Mouse (Mus musculus) c-Kit-positive CD71-positive TER-119-negative erythroid progenitor cells, embryonic 14.5 days (primary cell): ENCODE results near the gene Mthfd1.
"Not testable (repeated sequence)": the region's sequence is repeated elsewhere in the genome, so short reads cannot be mapped to it uniquely, and the experiment has no call there.

ENCODE experiments used
- DNase-seq: peaks from one replicate; pipeline ENCODE4 v3.0.0-alpha.2; 2013; ENCODE audit warnings: low read depth

Gene Mthfd1

DNA sequence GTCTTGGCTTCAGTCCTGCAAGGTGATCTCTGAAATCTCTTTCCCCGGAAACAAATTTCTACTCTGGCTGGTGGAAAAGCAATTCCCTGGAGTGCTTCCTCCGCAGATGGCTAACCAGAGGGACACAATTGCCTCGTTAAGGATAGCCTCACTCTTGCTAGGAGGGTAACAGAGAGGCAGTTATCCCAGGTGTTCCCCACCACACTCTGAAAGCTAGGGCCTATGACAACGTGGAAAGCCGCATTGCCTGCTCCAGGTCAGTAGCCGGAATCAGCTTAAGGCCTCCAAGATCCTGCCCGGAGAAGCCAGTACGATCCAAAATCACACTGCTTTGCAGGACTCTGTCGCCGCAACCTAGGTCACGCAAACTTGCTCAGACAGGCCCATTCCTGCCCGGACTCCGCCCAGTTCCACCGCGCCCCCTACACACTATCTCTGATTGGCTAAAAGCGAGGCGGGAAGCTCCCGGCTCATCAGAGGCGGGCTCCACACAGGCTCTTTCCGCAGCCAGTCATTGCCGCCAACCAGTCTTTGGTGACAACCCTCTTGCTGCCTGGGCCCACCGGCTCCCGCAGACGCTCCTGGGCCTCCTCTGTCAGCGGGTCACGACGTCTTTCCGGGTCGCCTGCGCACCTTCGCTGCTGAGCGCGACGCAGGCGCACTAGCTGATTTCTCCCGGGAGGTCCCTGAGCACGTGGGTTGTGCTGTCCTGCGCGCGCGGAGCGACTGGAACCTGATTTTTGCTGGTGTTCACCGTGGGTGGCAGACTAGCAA is at the start of gene Mthfd1:
Gene Mthfd1, plus strand, starts transcription at position 574 of the 774 bp plus-strand sequence.
- DNase-seq: peak; percentile 91

DNA sequence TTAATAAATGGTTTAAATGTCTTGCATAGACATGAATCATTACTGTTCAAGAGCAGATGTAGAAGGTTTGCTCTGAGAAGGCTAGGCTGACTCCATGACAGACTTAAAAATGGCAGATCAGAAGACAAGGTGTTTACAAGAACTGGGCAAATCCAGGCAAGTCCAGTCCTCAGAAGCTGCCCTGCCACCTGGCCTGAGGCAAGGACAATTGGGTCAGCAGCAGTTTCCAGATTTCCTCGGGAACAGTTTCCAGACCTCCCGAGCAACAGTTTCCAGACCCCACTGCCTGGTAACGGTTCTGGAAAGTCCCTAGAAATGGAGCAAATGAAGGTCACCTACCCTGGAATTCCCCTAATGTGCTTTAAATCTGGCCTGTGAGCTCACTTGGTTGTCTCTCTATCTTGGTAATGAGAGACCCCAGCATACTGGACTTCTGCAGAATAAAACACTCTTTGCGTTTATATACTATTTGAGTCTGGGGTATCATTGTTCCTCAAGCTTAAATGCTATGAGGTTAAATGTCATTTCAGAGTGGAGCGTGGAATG is 45.6 kb upstream of the Mthfd1 start:
- DNase-seq: no peak

GRCm38 (mm10) chr12:76215121-76215520 is 40.0 kb upstream of the Mthfd1 start:
- no peak for DNase-seq

DNA sequence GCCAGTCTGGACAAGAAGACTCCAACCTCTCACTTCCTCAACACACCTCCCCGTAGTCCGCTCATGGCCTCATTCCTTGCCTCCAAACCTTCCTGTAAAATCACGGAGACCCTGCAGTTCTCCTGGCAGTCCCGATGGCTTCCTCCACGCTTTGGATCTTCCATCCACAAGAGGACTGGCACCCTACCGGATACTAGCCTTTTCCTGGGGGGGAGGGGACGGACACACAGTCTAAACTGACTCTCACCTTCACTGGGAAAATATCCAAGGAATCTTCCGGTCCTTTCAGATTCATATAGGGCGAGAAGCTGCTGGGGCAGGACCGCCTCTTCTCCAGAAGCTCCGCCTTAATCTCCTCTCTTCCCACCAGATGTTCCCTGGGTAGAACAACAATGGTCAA is 38.4 kb upstream of the Mthfd1 start:
- no peak for DNase-seq

- DNase-seq: not testable (repeated sequence)
Observed at GRCm38 (mm10) chr12:76222104-76222503, 33.0 kb upstream of the Mthfd1 start.

- DNase-seq: no peak
Observed at GRCm38 (mm10) chr12:76230644-76231043, 24.5 kb upstream of the Mthfd1 start.

GRCm38 (mm10) chr12:76235253-76235652 is 19.8 kb upstream of the Mthfd1 start:
- DNase-seq: no peak

DNA sequence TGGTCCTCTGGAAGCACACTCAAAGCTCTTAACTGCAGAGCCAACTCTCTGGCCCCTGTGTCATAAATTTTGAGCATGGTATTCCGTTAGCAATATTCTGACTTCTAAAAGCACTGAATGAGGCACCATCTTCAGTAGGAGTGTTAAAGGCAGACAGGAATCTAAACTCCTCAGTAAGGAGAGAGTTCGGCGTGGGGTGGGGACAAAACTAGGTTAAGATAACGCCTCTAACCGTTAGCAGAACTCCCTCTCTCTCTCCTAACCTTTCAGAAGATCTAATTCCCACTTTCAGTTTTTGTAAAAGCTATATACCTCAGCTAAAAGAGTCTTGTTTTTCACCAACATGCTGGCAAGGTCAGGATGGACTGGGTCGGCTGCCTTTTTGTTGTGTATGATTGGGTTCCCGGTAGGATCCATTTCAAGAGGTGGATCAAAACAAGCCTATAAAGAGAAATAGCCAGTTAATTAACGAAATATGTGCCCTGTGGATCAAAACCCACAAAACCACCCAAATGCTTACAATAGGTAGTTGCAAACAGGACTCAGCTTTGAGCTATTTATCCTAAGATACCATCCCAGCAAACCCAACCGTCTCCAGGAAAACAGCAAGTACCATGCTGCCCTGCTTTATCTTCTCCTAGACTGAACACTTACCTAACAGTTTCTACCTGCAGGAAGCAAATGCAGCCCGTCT is 15.8 kb upstream of the Mthfd1 start:
- no peak for DNase-seq

DNA sequence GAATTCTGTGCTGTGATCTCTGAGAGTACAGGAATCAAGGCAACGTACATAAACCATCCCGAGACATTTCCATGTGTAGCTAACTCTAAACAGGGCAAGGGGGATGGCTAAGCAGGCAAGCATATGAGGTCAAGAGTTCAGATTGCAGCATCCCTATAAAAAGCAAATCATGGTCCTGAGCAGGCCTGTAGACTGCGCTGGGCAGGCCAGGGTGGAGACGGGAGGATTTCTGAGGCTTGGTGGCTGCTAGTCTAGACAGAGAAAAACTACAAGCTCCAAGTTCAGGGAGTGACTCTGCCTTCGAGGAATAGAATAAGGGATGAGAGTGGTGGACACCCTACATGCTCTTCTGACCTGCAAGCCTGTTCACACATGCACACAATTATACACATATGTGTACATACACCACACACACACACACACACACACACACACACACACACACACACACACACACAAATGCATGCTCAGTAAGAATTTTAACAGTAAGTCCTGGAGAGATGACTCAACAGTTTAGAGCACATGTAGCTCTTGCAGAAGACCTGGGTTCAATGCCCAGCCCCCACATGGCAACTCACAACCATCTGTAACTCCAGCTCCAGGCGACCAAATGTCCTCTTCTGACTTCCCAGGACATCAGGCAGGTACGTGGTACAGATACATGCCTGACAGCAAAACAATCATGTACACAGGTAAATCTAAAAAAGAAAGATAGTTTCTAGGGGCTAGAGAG is 15.1 kb upstream of the Mthfd1 start:
- DNase-seq: no peak

- no peak for DNase-seq
Observed at GRCm38 (mm10) chr12:76240670-76241069, 14.4 kb upstream of the Mthfd1 start.

DNA sequence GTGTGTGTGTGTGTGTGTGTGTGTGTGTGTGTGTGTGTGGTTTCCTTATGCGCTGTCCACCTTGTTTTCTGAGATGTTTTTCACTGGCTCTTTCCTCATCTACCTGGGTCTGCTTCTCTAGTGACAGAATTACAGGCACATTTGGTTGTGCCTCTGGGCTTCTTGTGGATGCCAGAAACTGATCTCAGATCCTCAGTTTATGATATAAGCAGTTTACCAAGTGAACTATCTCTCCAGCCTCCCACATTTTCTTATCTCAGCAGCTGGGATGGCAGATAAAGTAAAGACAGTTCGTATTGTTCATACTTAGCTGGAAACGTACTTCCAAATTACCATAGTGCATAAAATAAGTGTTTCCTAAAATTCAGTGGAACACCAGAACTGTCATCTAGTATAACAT is 14.0 kb upstream of the Mthfd1 start:
- peak; percentile 87 for DNase-seq

DNA sequence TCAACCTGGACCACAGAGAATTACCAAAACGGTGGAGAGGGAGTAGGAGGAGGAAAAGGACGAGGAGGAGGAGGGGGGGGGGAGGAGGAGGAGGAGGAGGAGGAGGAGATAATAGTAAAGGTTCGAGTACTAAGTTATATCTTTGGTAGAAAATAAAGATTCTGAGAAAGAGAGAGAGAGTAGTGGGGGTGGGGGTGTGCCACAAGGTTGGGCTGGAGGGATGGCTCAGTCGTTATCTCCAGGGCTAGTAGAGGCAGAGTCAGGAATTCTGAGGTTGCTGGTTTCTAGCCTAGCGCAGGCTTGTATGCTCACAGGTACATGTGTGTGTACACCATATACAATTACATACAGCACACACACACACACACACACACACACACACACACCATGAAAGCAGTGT is 13.3 kb upstream of the Mthfd1 start:
- no peak for DNase-seq

DNA sequence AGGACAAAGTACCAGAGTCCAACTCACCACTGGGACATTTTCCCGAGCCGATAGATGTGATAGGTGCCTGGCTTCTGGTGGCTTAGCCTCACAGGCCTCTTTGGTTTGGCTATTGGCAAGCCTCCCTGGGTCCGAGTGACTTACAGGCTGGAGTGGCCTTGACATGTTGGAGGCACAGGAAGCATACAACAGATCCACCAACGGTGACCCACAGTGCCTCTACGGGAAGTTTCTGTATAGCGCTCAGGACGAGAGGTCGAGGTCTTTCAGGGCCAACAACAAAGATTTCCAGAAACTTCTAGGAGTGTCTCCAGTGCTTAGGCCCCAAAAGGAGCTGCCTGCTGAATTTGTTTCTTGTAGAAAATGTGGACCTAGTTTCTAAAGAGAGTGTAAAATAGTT is 10.1 kb upstream of the Mthfd1 start:
- no peak for DNase-seq

GRCm38 (mm10) chr12:76246646-76247045 is 8.5 kb upstream of the Mthfd1 start, which contains the start of gene Tex21:
TSS of gene Tex21 (minus strand) at chr12:76246746.
- DNase-seq: no peak

DNA sequence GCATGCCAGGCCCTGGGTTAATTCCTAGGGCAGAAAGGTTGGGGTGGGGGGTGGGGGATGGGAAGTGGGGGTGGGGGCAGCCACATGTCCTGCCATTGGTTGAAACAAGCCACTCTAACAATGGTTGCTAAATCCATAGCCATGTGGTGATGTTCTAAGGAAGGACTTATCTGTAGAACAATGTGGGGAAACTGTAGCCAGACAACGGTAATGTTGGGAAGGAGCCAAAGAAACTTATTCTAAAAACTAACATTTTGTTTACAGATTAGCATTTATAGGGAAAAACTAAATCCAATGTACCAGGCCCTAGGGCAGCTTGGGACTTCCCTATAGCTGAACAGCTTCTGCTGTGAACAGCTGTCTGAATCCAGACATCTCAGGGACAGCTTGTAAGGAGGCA is 2.0 kb upstream of the Mthfd1 start:
- no peak for DNase-seq

DNA sequence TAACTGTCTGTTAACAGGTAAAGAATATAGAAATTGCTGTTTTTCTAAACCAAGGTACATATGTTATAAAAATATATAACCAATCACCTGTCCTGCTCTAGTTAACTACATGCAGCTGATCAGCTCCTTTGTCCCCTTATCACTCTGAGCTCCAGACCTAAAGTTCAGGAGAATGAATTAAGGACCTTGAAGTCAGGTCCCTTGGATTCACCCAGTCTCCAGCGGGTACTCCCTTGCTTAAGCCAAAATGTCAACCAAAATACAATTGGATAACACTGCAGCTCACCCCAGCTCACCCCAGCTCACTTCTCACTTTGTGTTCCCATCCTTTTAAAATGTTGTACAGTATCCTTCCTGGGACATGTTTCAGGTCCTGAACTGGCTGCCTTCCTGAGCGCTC is 1.5 kb upstream of the Mthfd1 start:
- DNase-seq: no peak

- no peak for DNase-seq
Observed at GRCm38 (mm10) chr12:76253991-76254390, 1.1 kb upstream of the Mthfd1 start.

DNA sequence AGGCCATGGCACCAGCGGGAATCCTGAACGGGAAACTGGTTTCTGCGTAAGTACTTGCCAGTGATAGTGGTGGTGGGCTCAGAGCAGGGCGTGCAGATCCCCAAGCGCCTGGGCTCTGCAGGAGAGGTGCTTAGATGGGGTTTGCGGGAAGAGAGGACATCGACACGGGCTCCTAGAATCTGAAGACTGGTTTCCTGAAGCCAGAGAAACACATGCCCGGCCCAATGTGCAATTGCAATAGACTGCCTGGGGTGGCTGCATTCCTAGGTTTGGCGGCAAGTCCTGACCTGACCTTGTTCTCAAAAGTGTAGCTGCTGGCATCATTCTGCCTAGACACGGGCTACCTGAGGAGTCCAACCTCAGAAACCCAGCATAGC is 389 bp downstream of the Mthfd1 start:
- no peak for DNase-seq

- DNase-seq: no peak
Observed at GRCm38 (mm10) chr12:76256114-76256843, 1.2 kb downstream of the Mthfd1 start.

GRCm38 (mm10) chr12:76260673-76261072 is 5.6 kb downstream of the Mthfd1 start:
- no peak for DNase-seq

- no peak for DNase-seq
Observed at GRCm38 (mm10) chr12:76261556-76261955, 6.5 kb downstream of the Mthfd1 start.

GRCm38 (mm10) chr12:76262918-76263317 is 7.8 kb downstream of the Mthfd1 start:
- DNase-seq: no peak
